ENCODE assay signal across 19 mouse cellular contexts in genomic region chr11:32370881-32371280, GRCm38 (mm10). TPM values are rescaled to one million over a fixed set of nuclear protein-coding genes. Genes with fewer than 3 reads are reported as not detected.
DNase-seq lines count a peak whose midpoint lies in the region; TF ChIP-seq lines count a peak whose summit lies in the region.
"Had no signal": no experiment of that assay in that cellular context is flagged by ENCODE, and none has a peak within 500 bp of the region (broad histone marks: within the 10 kb centered on the region; RNA-seq: fewer than 3 reads in every experiment).

No protein-coding gene starts in this region.

- TF ChIP-seq CTCF in brain, embryonic 14.5 days (IDR thresholded peaks at IDR 0.05; ENCODE audit: borderline replicate concordance, extremely low read depth, insufficient read depth, insufficient read length) = no peak

- TF ChIP-seq POLR2A in brain, embryonic 14.5 days (IDR thresholded peaks at IDR 0.05; ENCODE audit: borderline replicate concordance, extremely low read depth, insufficient read depth, insufficient read length, poor library complexity, severe bottlenecking) = no peak

- DNase-seq in heart, postnatal 4 days = peak; percentile 6
- DNase-seq in heart, adult 18-20 months = no peak
- peak; percentile 50 for DNase-seq in brain, embryonic 14.5 days (ENCODE audit: low read depth)
- peak; percentile 26 for DNase-seq in cerebellum, adult 9-10 months
- peak; percentile 76 for DNase-seq in fat pad, adult 2 months (ENCODE audit: extremely low read depth, low read depth, low spot score)
- DNase-seq in layer of hippocampus, adult 9-10 months (ENCODE audit: low spot score) = no peak
- no peak for DNase-seq in gastrocnemius, postnatal 10 days
- DNase-seq in kidney, adult 8-10 months = no peak
- DNase-seq: adrenal gland, adult 2 months; forebrain, postnatal 0 days; gastrocnemius, postnatal 36 days; heart, postnatal 36 days; kidney, adult 9 months; kidney, postnatal 25 days; lung, postnatal 36 days; midbrain, embryonic 14.5 days; right cerebral cortex, postnatal 25 days; spleen, adult 18-20 months; thymus, postnatal 36 days had no signal

RNA-seq across cellular contexts. Expression of gene Sh3pxd2b, which starts 23.3 kb away (rescaled TPM):
- total RNA-seq in heart, postnatal 4 days (2021) = 10 to 100 TPM; 30.1 to 31.0 TPM
- total RNA-seq in heart, adult 18-20 months (2021) = 1 to 10 TPM; 5.9 to 6.1 TPM
- polyA plus RNA-seq in brain, embryonic 14.5 days (2012; rRNA removed) = 33.3 and 48.4 TPM in 2 replicates
- 10 to 100 TPM; 25.1 to 32.5 TPM for total RNA-seq in gastrocnemius, postnatal 10 days (2021)

Comparison
In these comparisons a context has a peak if more than half of its experiments do, and no peak if none do; other contexts are left out.
1. DNase-seq: peak in heart, postnatal 4 days (single experiment), brain, embryonic 14.5 days (single experiment), cerebellum, adult 9-10 months (single experiment) and fat pad, adult 2 months (single experiment); none in heart, adult 18-20 months (0 of 2), layer of hippocampus, adult 9-10 months (single experiment), gastrocnemius, postnatal 10 days (single experiment) and kidney, adult 8-10 months (0 of 2).